Mouse (Mus musculus) neural tube, embryonic 14.5 days (tissue): ENCODE measurements around the gene Nolc1. TPM values are rescaled to one million over a fixed set of nuclear protein-coding genes. Genes with fewer than 3 reads are reported as not detected.

Source experiments
- ATAC-seq: fragments of 200-750 bp; cut with Nextera tagmentation; 2 replicates; pipeline ENCODE4 v1.8.0; 2017; ENCODE audit warnings: low read depth, mild to moderate bottlenecking, moderate TSS enrichment, moderate library complexity
- H3K27ac ChIP-seq: fragments of 300-500 bp; sonication (generic); 2 replicates; pipeline ENCODE4 v1.5.1; 2014; ENCODE audit warnings: low read depth, mild to moderate bottlenecking, control low read depth, low read length, moderate library complexity, mixed read lengths
- H3K27me3 ChIP-seq: fragments of 300-500 bp; sonication (generic); 2 replicates; pipeline ENCODE4 v1.6.1; 2014; ENCODE audit warnings: low read length; ENCODE audit not compliant: control insufficient read depth, insufficient read depth
- H3K36me3 ChIP-seq: fragments of 300-500 bp; sonication (generic); 2 replicates; pipeline ENCODE4 v1.6.1; 2014; ENCODE audit warnings: low read length, mixed read lengths; ENCODE audit not compliant: control insufficient read depth, insufficient read depth
- H3K4me1 ChIP-seq: fragments of 300-500 bp; sonication (generic); 2 replicates; pipeline ENCODE4 v1.6.1; 2014; ENCODE audit warnings: low read length; ENCODE audit not compliant: control insufficient read depth, insufficient read depth
- H3K4me2 ChIP-seq: fragments of 300-500 bp; sonication (generic); 2 replicates; pipeline ENCODE4 v1.6.1; 2014; ENCODE audit warnings: mild to moderate bottlenecking, low read depth, low read length, control low read depth
- H3K4me3 ChIP-seq: fragments of 300-500 bp; sonication (generic); 2 replicates; pipeline ENCODE4 v1.5.1; 2014; ENCODE audit warnings: low read depth, low read length, control low read depth, mixed read lengths
- H3K9ac ChIP-seq: fragments of 300-500 bp; sonication (generic); replicated peaks from 2 replicates; pipeline ENCODE4 v1.6.1; 2014; ENCODE audit warnings: low read depth, mild to moderate bottlenecking, control low read depth, low read length, mixed read lengths
- H3K9me3 ChIP-seq: fragments of 300-500 bp; sonication (generic); 2 replicates; pipeline ENCODE4 v1.6.1; 2016; ENCODE audit warnings: low read length; ENCODE audit not compliant: control insufficient read depth
- WGBS: fragments of 180-500 bp; shearing (Covaris S2); extraction: QIAGEN DNeasy Blood & Tissue Kit; methylation state at CpG from one replicate; pipeline ENCODE4 v1.1.7; 2014; 5-methylcytosine and 5-hydroxymethylcytosine counted together
- polyA plus RNA-seq: library from polyadenylated mRNA; unstranded; fragments of >200 nt; fragmentation: Nextera tagmentation; extraction: Ambion mirVana; gene quantifications from 2 replicates; pipeline ENCODE4 v1.2.1, GENCODE M21; 2014

The Nolc1 gene
- polyA plus RNA-seq, 1 experiment from 2014 or later, result 61.4 TPM

GRCm38 (mm10) chr19:46074266-46074665 lies 1.4 kb upstream of the Nolc1 start:
- Histone ChIP-seq H3K9ac (no peak overlapping the region), H3K27ac (no peak overlapping the region), H3K4me3 (no peak overlapping the region), H3K36me3 (peaks cover 17% of the 10 kb centered on the region), H3K27me3 (no peaks in the 10 kb centered on the region), H3K4me2 (no peak overlapping the region), H3K4me1 (peaks cover 9% of the 10 kb centered on the region), H3K9me3 (no peaks in the 10 kb centered on the region)
- no peak for ATAC-seq
- WGBS, result 97% methylated on average over 5 of the region's 5 CpGs

DNA sequence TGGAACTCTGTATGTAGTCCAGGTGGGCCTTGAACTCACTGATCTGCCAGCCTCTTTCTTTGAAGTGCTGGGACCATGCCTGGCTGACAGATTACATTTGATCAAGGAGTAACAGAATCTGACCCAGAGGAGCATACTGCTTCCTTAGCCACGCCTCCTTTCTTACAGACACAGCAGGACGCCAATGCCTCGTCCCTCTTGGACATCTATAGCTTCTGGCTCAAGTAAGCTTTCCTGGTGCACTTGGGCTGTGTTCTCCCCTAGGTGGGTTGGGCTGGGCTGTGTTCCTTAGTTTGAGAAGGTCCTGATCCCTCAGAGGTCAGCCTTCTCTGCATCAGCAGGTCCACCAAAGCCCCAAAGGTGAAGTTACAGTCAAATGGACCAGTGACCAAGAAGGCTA lies 2.9 kb downstream of the Nolc1 start:
- WGBS, result 65% methylated on average over 3 of the region's 3 CpGs
- Histone ChIP-seq H3K9me3 (no peaks in the 10 kb centered on the region), H3K4me2 (no peak overlapping the region), H3K4me1 (peaks cover 9% of the 10 kb centered on the region), H3K27ac (no peak overlapping the region), H3K9ac (no peak overlapping the region), H3K4me3 (no peak overlapping the region), H3K36me3 (peaks cover 46% of the 10 kb centered on the region), H3K27me3 (no peaks in the 10 kb centered on the region)
- ATAC-seq, result no peak

- WGBS, result 99% methylated on average over 8 of the region's 8 CpGs
- H3K9ac ChIP-seq, result no peak overlapping the region
- H3K36me3 ChIP-seq, result peaks cover 52% of the 10 kb centered on the region
- no peak overlapping the region for H3K4me3 ChIP-seq
- no peak overlapping the region for H3K4me2 ChIP-seq
- H3K4me1 ChIP-seq, result no peaks in the 10 kb centered on the region
- H3K9me3 ChIP-seq, result no peaks in the 10 kb centered on the region
- H3K27me3 ChIP-seq, result no peaks in the 10 kb centered on the region
- no peak for ATAC-seq
- H3K27ac ChIP-seq, result no peak overlapping the region
Measured at GRCm38 (mm10) chr19:46085185-46085584, 9.5 kb downstream of the Nolc1 start.

GRCm38 (mm10) chr19:46086337-46086736 lies 10.7 kb downstream of the Nolc1 start:
- ATAC-seq, result no peak
- WGBS, result 58% methylated on average over 3 of the region's 3 CpGs
- Histone ChIP-seq H3K27me3 (no peaks in the 10 kb centered on the region), H3K4me2 (no peak overlapping the region), H3K9me3 (no peaks in the 10 kb centered on the region), H3K4me3 (no peak overlapping the region), H3K4me1 (no peaks in the 10 kb centered on the region), H3K36me3 (peaks cover 41% of the 10 kb centered on the region), H3K9ac (no peak overlapping the region), H3K27ac (no peak overlapping the region)

DNA sequence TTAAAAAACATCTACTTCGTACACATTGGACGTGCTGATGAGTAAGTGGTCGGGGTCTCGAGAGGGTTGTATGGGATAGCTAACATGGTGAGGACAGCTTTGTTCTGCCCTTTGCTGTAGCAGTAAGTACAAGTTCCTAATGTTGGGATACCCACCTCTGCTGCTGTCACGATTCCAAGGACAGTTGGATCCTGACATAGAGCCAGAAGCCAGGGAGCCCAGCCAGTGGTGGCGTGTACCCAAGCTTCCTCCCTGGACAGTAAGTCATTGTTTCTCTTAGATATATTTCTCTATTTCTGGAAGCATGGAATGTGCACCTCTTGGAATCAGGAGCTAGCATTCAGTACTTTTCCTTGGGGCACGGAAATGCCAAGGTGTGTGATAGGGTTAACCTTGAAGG lies 12.2 kb downstream of the Nolc1 start:
- Histone ChIP-seq H3K27ac (no peak overlapping the region), H3K4me3 (no peak overlapping the region), H3K36me3 (peaks cover 26% of the 10 kb centered on the region), H3K27me3 (no peaks in the 10 kb centered on the region), H3K4me2 (no peak overlapping the region), H3K9ac (no peak overlapping the region), H3K4me1 (no peaks in the 10 kb centered on the region), H3K9me3 (no peaks in the 10 kb centered on the region)
- 76% methylated on average over 7 of the region's 7 CpGs for WGBS
- no peak for ATAC-seq

- no peaks in the 10 kb centered on the region for H3K9me3 ChIP-seq
- H3K4me2 ChIP-seq, result no peak overlapping the region
- ATAC-seq, result no peak
- H3K27ac ChIP-seq, result no peak overlapping the region
- no peak overlapping the region for H3K4me3 ChIP-seq
- H3K9ac ChIP-seq, result no peak overlapping the region
- no peaks in the 10 kb centered on the region for H3K4me1 ChIP-seq
- no peaks in the 10 kb centered on the region for H3K36me3 ChIP-seq
- WGBS, result 89% methylated on average over 4 of the region's 4 CpGs
- H3K27me3 ChIP-seq, result no peaks in the 10 kb centered on the region
Measured at GRCm38 (mm10) chr19:46091641-46092040, 16.0 kb downstream of the Nolc1 start.

- Histone ChIP-seq H3K4me3 (no peak overlapping the region), H3K36me3 (no peaks in the 10 kb centered on the region), H3K27ac (no peak overlapping the region), H3K4me2 (no peak overlapping the region), H3K27me3 (no peaks in the 10 kb centered on the region), H3K9ac (no peak overlapping the region), H3K4me1 (no peaks in the 10 kb centered on the region), H3K9me3 (no peaks in the 10 kb centered on the region)
- ATAC-seq, result no peak
- 91% methylated on average over 2 of the region's 2 CpGs for WGBS
Measured at GRCm38 (mm10) chr19:46094144-46094543, 18.5 kb downstream of the Nolc1 start.

DNA sequence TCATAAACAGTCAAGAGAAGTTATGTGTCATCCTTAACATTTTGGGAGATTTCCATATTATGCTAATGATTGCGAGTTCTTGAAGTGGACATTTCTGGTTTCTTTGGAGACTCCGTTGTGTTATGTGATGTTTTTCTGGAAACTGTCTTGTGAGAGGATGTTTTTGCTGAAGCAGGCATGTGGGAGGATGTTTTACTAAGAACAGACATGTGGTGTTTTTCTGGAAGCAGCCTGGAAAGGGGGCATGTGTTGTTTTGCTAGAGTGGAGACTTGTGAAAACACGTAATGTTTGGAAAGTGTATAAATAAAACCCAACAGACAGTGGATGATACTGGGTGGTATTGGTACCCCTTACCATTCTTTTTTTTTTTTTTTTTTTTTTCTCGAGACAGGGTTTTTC lies 19.6 kb downstream of the Nolc1 start:
- no peaks in the 10 kb centered on the region for H3K4me1 ChIP-seq
- H3K27ac ChIP-seq, result no peak overlapping the region
- no peaks in the 10 kb centered on the region for H3K27me3 ChIP-seq
- H3K4me2 ChIP-seq, result no peak overlapping the region
- no peak for ATAC-seq
- no peak overlapping the region for H3K4me3 ChIP-seq
- no peaks in the 10 kb centered on the region for H3K36me3 ChIP-seq
- H3K9me3 ChIP-seq, result no peaks in the 10 kb centered on the region
- WGBS, result 92% methylated on average over 3 of the region's 4 CpGs
- no peak overlapping the region for H3K9ac ChIP-seq

DNA sequence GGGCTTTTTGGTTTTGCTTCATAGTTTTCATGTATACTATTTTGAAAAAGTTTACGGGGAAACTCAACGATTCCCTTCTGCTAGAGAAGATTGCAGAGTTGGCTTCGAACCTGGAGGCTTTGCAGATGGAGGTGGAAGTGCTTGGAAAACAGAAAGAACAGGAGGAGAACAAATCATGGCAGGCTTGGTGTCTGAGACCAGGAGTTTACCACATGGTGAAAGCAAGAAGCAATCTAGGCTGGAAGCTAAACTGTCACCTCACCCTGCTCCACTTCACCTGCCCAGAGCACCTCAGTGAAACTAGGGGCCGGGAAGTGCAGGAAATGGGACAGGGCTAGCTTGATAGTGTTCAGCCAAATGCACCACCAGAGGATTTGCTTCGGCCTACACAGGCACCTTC lies 20.7 kb downstream of the Nolc1 start:
- Histone ChIP-seq H3K4me1 (no peaks in the 10 kb centered on the region), H3K4me3 (no peak overlapping the region), H3K9ac (no peak overlapping the region), H3K9me3 (no peaks in the 10 kb centered on the region), H3K4me2 (no peak overlapping the region), H3K27me3 (no peaks in the 10 kb centered on the region), H3K36me3 (no peaks in the 10 kb centered on the region), H3K27ac (no peak overlapping the region)
- no peak for ATAC-seq
- 89% methylated on average over 5 of the region's 5 CpGs for WGBS

DNA sequence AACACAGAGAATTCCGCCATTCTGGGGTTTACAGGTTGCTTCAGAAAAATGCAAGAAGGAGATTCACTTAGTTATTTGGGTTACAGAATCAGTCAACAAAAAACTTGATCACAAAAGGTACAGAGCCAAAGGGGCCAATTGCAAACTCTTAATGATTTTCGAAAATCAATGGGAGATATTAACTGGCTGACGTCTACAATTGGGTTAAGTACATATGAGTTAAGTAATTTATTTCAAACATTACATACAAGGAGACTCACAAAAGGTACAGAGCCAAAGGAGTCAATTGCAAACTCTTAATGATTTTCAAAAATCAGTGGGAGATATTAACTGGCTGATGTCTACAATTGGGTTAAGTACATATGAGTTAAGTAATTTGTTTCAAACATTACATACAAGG lies 23.9 kb downstream of the Nolc1 start:
- Histone ChIP-seq H3K36me3 (no peaks in the 10 kb centered on the region), H3K27me3 (no peaks in the 10 kb centered on the region), H3K9me3 (no peaks in the 10 kb centered on the region), H3K4me3 (no peak overlapping the region), H3K27ac (no peak overlapping the region), H3K9ac (no peak overlapping the region), H3K4me2 (no peak overlapping the region), H3K4me1 (no peaks in the 10 kb centered on the region)
- 91% methylated on average over 3 of the region's 3 CpGs for WGBS
- ATAC-seq, result no peak
